Mouse (Mus musculus): ENCODE measurements around the gene Cxcl13. TPM values are rescaled to one million over a fixed set of nuclear protein-coding genes. Genes with fewer than 3 reads are reported as not detected.

Gene Cxcl13
- 0.50 TPM for total RNA-seq (2023)

DNA sequence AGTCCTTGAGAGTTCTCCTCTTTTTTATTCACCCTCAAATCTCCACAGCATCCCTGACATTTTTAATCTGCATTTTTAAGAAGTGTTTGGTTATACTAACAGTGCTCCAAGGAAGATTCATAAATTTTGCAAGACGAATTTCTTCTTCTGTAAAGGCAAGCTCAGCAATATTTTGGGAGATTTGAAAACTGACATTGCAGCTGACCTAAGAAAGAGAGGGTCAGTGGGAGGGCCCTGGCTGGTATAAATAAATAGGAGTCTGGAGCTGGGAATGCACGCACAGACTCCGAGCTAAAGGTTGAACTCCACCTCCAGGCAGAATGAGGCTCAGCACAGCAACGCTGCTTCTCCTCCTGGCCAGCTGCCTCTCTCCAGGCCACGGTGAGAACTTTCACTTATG, at the start of gene Cxcl13:
Gene Cxcl13 (plus strand): TSS at position 301 of the 400 bp plus-strand sequence.

Other genes with a start within 250 kb of the Cxcl13 start
- not detected for gene Gm7978, start 220.8 kb upstream of the Cxcl13 start, total RNA-seq (2023)
- gene Gm7982, start 214.9 kb upstream of the Cxcl13 start, total RNA-seq (2023), result not detected
- not detected for gene E330014E10Rik, start 181.0 kb upstream of the Cxcl13 start, total RNA-seq (2023)
- 248 TPM for gene Cnot6l, start 207.2 kb downstream of the Cxcl13 start, total RNA-seq (2023)